ENCODE assay signal across 9 mouse cellular contexts in genomic region chr12:76803700-76804252, GRCm38 (mm10). TPM values are rescaled to one million over a fixed set of nuclear protein-coding genes. Genes with fewer than 3 reads are reported as not detected.
A peak's percentile ranks its signal among the peaks of the same experiment; 100 is the strongest.
DNase-seq lines count a peak whose midpoint lies in the region; ATAC-seq lines count a peak whose summit lies in the region.
"Had no signal": no experiment of that assay in that cellular context is flagged by ENCODE, and none has a peak within 500 bp of the region (broad histone marks: within the 10 kb centered on the region; RNA-seq: fewer than 3 reads in every experiment).

No protein-coding gene starts in this region.

- H3K27ac ChIP-seq in heart, embryonic 11.5 days (ENCODE audit: low read depth, low read length), result no peak overlapping the region
- H3K27ac ChIP-seq: limb, embryonic 15.5 days had no signal

- H3K36me3 ChIP-seq in heart, embryonic 11.5 days (ENCODE audit: control insufficient read depth, insufficient read depth, low read length), result no peaks in the 10 kb centered on the region
- H3K36me3 ChIP-seq: limb, embryonic 15.5 days had no signal

- ATAC-seq in heart, embryonic 11.5 days (replicated peaks; ENCODE audit: insufficient number of reproducible peaks, low FRiP score, low TSS enrichment), result no peak
- ATAC-seq in megakaryocyte, adult 5-6 weeks (ENCODE audit: poor library complexity, severe bottlenecking), result peak; percentile 80

- peak; percentile 45 to 64 for DNase-seq in heart, adult 18-20 months
- DNase-seq in T-cell, adult 2 months (ENCODE audit: low spot score), result peak; percentile 35
- DNase-seq in cerebellum, postnatal 25 days, result peak; percentile 80 to 84
- peak; percentile 40 for DNase-seq in heart, adult 8-10 months (ENCODE audit: low spot score)
- peak; percentile 63 for DNase-seq in kidney, adult 9 months
- peak; percentile 54 for DNase-seq in thymus, postnatal 14 days

- peaks cover 7% of the 10 kb centered on the region; the same call in 1 of the 2 replicates for H3K4me1 ChIP-seq in heart, embryonic 11.5 days (ENCODE audit: control insufficient read depth, insufficient read depth, low read length)
- H3K4me1 ChIP-seq: limb, embryonic 15.5 days had no signal

- H3K27me3 ChIP-seq in heart, embryonic 11.5 days (ENCODE audit: control insufficient read depth, insufficient read depth, low read length), result peaks cover 7% of the 10 kb centered on the region; the same call in 1 of the 2 replicates
- H3K27me3 ChIP-seq: limb, embryonic 15.5 days had no signal

- H3K4me2 ChIP-seq in heart, embryonic 11.5 days, result no peak overlapping the region
- H3K4me2 ChIP-seq: limb, embryonic 15.5 days had no signal

- H3K9ac ChIP-seq in heart, embryonic 11.5 days (ENCODE audit: low read depth, low read length), result no peak overlapping the region
- H3K9ac ChIP-seq: limb, embryonic 15.5 days had no signal

- WGBS in heart, embryonic 11.5 days (ENCODE audit: insufficient replicate concordance), result 48% methylated on average over 7 of the region's 7 CpGs

- no peak overlapping the region for H3K4me3 ChIP-seq in heart, embryonic 11.5 days (ENCODE audit: low read depth, low read length)
- H3K4me3 ChIP-seq: limb, embryonic 15.5 days had no signal

- H3K9me3 ChIP-seq in heart, embryonic 11.5 days (replicated peaks; ENCODE audit: control insufficient read depth, low read length), result no peaks in the 10 kb centered on the region
- H3K9me3 ChIP-seq: limb, embryonic 15.5 days had no signal

RNA-seq across cellular contexts. Expression of gene Gpx2, which starts 8.4 kb away (rescaled TPM):
- under 1 TPM in 1 of 2 experiments, not detected in 1; 0.80 TPM for total RNA-seq in heart, adult 18-20 months (2021)
- 0.36 TPM in 1 of 2 replicates, not detected in the other for polyA plus RNA-seq in heart, embryonic 11.5 days (2014; fragmentation: Nextera tagmentation; extraction: Ambion mirVana)
- not detected for total RNA-seq in heart, adult 8-10 months (2022)
- not detected in 2 replicates for total RNA-seq in megakaryocyte, adult 5-6 weeks (2015)
- total RNA-seq in megakaryocyte, adult 5-6 weeks (2017), result not detected in 2 replicates

RNA-seq across cellular contexts. Expression of gene Rab15, which starts 18.9 kb away (rescaled TPM):
- under 1 TPM; 0.42 to 0.62 TPM for total RNA-seq in heart, adult 18-20 months (2021)
- polyA plus RNA-seq in heart, embryonic 11.5 days (2014; fragmentation: Nextera tagmentation; extraction: Ambion mirVana), result 1.5 and 1.8 TPM in 2 replicates
- under 1 TPM; 0.25 to 0.92 (median 0.32) TPM for total RNA-seq in heart, adult 8-10 months (2022)
- not detected in 2 replicates for total RNA-seq in megakaryocyte, adult 5-6 weeks (2015)
- total RNA-seq in megakaryocyte, adult 5-6 weeks (2017), result not detected in 2 replicates

RNA-seq across cellular contexts. Expression of gene Fntb, which starts 38.4 kb away (rescaled TPM):
- 10 to 100 TPM; 11.0 to 15.6 TPM for total RNA-seq in heart, adult 18-20 months (2021)
- polyA plus RNA-seq in heart, embryonic 11.5 days (2014; fragmentation: Nextera tagmentation; extraction: Ambion mirVana), result 30.7 and 34.2 TPM in 2 replicates
- 10 to 100 TPM; 12.8 to 16.1 (median 14.9) TPM for total RNA-seq in heart, adult 8-10 months (2022)
- total RNA-seq in megakaryocyte, adult 5-6 weeks (2015), result 3.1 and 5.2 TPM in 2 replicates
- total RNA-seq in megakaryocyte, adult 5-6 weeks (2017), result 2.2 and 2.8 TPM in 2 replicates

RNA-seq across cellular contexts. Expression of gene Churc1, which starts 38.4 kb away (rescaled TPM):
- total RNA-seq in heart, adult 18-20 months (2021), result 10 to 100 TPM; 91.6 to 92.1 TPM
- 146 and 148 TPM in 2 replicates for polyA plus RNA-seq in heart, embryonic 11.5 days (2014; fragmentation: Nextera tagmentation; extraction: Ambion mirVana)
- 10 to 100 TPM; 74.6 to 86.6 (median 80.5) TPM for total RNA-seq in heart, adult 8-10 months (2022)
- total RNA-seq in megakaryocyte, adult 5-6 weeks (2015), result 43.5 and 78.3 TPM in 2 replicates
- total RNA-seq in megakaryocyte, adult 5-6 weeks (2017), result 32.6 and 37.0 TPM in 2 replicates
